Mouse (Mus musculus) lung, embryonic 16.5 days (tissue): ENCODE data around the gene Ubiad1. TPM values are rescaled to one million over a fixed set of nuclear protein-coding genes. Genes with fewer than 3 reads are reported as not detected.

ENCODE experiments used
- ATAC-seq: fragments of 200-750 bp; cut with Nextera tagmentation; 2 replicates; pipeline ENCODE4 v1.8.0; 2017; ENCODE audit warnings: low read depth, mild to moderate bottlenecking, moderate library complexity
- H3K27ac ChIP-seq: fragments of 300-500 bp; sonication (generic); 2 replicates; pipeline ENCODE4 v1.5.1; 2014; ENCODE audit warnings: mild to moderate bottlenecking, control low read depth, low read length
- H3K27me3 ChIP-seq: fragments of 300-500 bp; sonication (generic); 2 replicates; pipeline ENCODE4 v1.6.1; 2014; ENCODE audit warnings: low read depth, low read length, mixed read lengths; ENCODE audit not compliant: control insufficient read depth, insufficient read depth
- H3K36me3 ChIP-seq: fragments of 300-500 bp; sonication (generic); 2 replicates; pipeline ENCODE4 v1.6.1; 2014; ENCODE audit warnings: low read length; ENCODE audit not compliant: control insufficient read depth, insufficient read depth
- H3K4me1 ChIP-seq: fragments of 300-500 bp; sonication (generic); replicated peaks from 2 replicates; pipeline ENCODE4 v1.6.1; 2014; ENCODE audit warnings: low read length, mixed read lengths; ENCODE audit not compliant: control insufficient read depth, insufficient read depth
- H3K4me2 ChIP-seq: fragments of 300-500 bp; sonication (generic); 2 replicates; pipeline ENCODE4 v1.6.1; 2014; ENCODE audit warnings: low read depth, low read length, control low read depth
- H3K4me3 ChIP-seq: fragments of 300-500 bp; sonication (generic); 2 replicates; pipeline ENCODE4 v1.5.1; 2014; ENCODE audit warnings: mild to moderate bottlenecking, low read length, control low read depth
- H3K9ac ChIP-seq: fragments of 300-500 bp; sonication (generic); 2 replicates; pipeline ENCODE4 v1.6.1; 2014; ENCODE audit warnings: low read length, control low read depth
- H3K9me3 ChIP-seq: fragments of 300-500 bp; sonication (generic); 2 replicates; pipeline ENCODE4 v1.6.1; 2016; ENCODE audit warnings: low read length; ENCODE audit not compliant: control insufficient read depth
- WGBS: fragments of 180-500 bp; shearing (Covaris S2); extraction: QIAGEN DNeasy Blood & Tissue Kit; methylation state at CpG from one replicate; pipeline ENCODE4 v1.1.7; 2014; 5-methylcytosine and 5-hydroxymethylcytosine counted together
- polyA plus RNA-seq: library from polyadenylated mRNA; unstranded; fragments of >200 nt; fragmentation: Nextera tagmentation; extraction: Ambion mirVana; gene quantifications from 2 replicates; pipeline ENCODE4 v1.2.1, GENCODE M21; 2015

Gene Ubiad1
- polyA plus RNA-seq, 1 experiment from 2014 or later: 24.0 TPM

GRCm38 (mm10) chr4:148434554-148434953, 10.0 kb downstream of the Ubiad1 start:
- Histone ChIP-seq H3K9ac (no peak overlapping the region), H3K27ac (no peak overlapping the region), H3K4me1 (no peaks in the 10 kb centered on the region), H3K27me3 (no peaks in the 10 kb centered on the region), H3K4me2 (no peak overlapping the region), H3K36me3 (peaks cover 5% of the 10 kb centered on the region; the same call in 1 of the 2 replicates), H3K9me3 (no peaks in the 10 kb centered on the region), H3K4me3 (no peak overlapping the region)
- ATAC-seq: no peak
- 85% methylated on average over 4 of the region's 4 CpGs for WGBS

GRCm38 (mm10) chr4:148433813-148434212, 10.8 kb downstream of the Ubiad1 start:
- no peak overlapping the region for H3K27ac ChIP-seq
- ATAC-seq: no peak
- H3K4me1 ChIP-seq: no peaks in the 10 kb centered on the region
- no peak overlapping the region for H3K4me3 ChIP-seq
- H3K9me3 ChIP-seq: no peaks in the 10 kb centered on the region
- no peaks in the 10 kb centered on the region for H3K27me3 ChIP-seq
- peaks cover 5% of the 10 kb centered on the region; the same call in 1 of the 2 replicates for H3K36me3 ChIP-seq
- H3K9ac ChIP-seq: no peak overlapping the region
- no peak overlapping the region for H3K4me2 ChIP-seq
- WGBS: 66% methylated on average over 5 of the region's 5 CpGs

GRCm38 (mm10) chr4:148433336-148433735, 11.2 kb downstream of the Ubiad1 start:
- H3K27ac ChIP-seq: no peak overlapping the region
- ATAC-seq: no peak
- H3K4me3 ChIP-seq: no peak overlapping the region
- no peak overlapping the region for H3K4me2 ChIP-seq
- WGBS: 63% methylated on average over 18 of the region's 18 CpGs
- no peak overlapping the region for H3K9ac ChIP-seq
- H3K27me3 ChIP-seq: no peaks in the 10 kb centered on the region
- H3K4me1 ChIP-seq: no peaks in the 10 kb centered on the region
- no peaks in the 10 kb centered on the region for H3K9me3 ChIP-seq
- peaks cover 5% of the 10 kb centered on the region; the same call in 1 of the 2 replicates for H3K36me3 ChIP-seq

GRCm38 (mm10) chr4:148432488-148432887, 12.1 kb downstream of the Ubiad1 start:
- Histone ChIP-seq H3K4me2 (no peak overlapping the region), H3K4me1 (no peaks in the 10 kb centered on the region), H3K36me3 (peaks cover 5% of the 10 kb centered on the region; the same call in 1 of the 2 replicates), H3K9me3 (no peaks in the 10 kb centered on the region), H3K4me3 (no peak overlapping the region), H3K9ac (no peak overlapping the region), H3K27me3 (no peaks in the 10 kb centered on the region), H3K27ac (no peak overlapping the region)
- no peak for ATAC-seq
- WGBS: 84% methylated on average over 4 of the region's 4 CpGs

- Histone ChIP-seq H3K4me2 (no peak overlapping the region), H3K4me1 (no peaks in the 10 kb centered on the region), H3K27ac (no peak overlapping the region), H3K27me3 (no peaks in the 10 kb centered on the region), H3K9me3 (no peaks in the 10 kb centered on the region), H3K36me3 (0 out of 2 replicates have a peak, but pooled peaks cover 2% of the 10 kb centered on the region), H3K4me3 (no peak overlapping the region), H3K9ac (no peak overlapping the region)
- no peak for ATAC-seq
- 77% methylated on average over 11 of the region's 11 CpGs for WGBS
These were observed 13.6 kb downstream of the Ubiad1 start for GRCm38 (mm10) chr4:148430880-148431519.

GRCm38 (mm10) chr4:148429686-148430085, 14.9 kb downstream of the Ubiad1 start:
- Histone ChIP-seq H3K4me3 (no peak overlapping the region), H3K9me3 (no peaks in the 10 kb centered on the region), H3K4me2 (no peak overlapping the region), H3K4me1 (no peaks in the 10 kb centered on the region), H3K9ac (no peak overlapping the region), H3K27ac (no peak overlapping the region), H3K27me3 (no peaks in the 10 kb centered on the region), H3K36me3 (0 out of 2 replicates have a peak, but pooled peaks cover 2% of the 10 kb centered on the region)
- no peak; the same call in 1 of the 2 replicates for ATAC-seq
- 23% methylated on average over 6 of the region's 6 CpGs for WGBS

GRCm38 (mm10) chr4:148429121-148429520, 15.4 kb downstream of the Ubiad1 start:
- Histone ChIP-seq H3K9ac (no peak overlapping the region), H3K4me3 (no peak overlapping the region), H3K27me3 (no peaks in the 10 kb centered on the region), H3K9me3 (no peaks in the 10 kb centered on the region), H3K4me1 (no peaks in the 10 kb centered on the region), H3K36me3 (0 out of 2 replicates have a peak, but pooled peaks cover 2% of the 10 kb centered on the region), H3K27ac (no peak overlapping the region), H3K4me2 (no peak overlapping the region)
- WGBS: 83% methylated on average over 11 of the region's 11 CpGs
- no peak for ATAC-seq

GRCm38 (mm10) chr4:148428544-148428943, 16.0 kb downstream of the Ubiad1 start:
- no peaks in the 10 kb centered on the region for H3K4me1 ChIP-seq
- no peak overlapping the region for H3K27ac ChIP-seq
- H3K4me2 ChIP-seq: no peak overlapping the region
- 78% methylated on average over 5 of the region's 5 CpGs for WGBS
- no peaks in the 10 kb centered on the region for H3K9me3 ChIP-seq
- H3K36me3 ChIP-seq: no peaks in the 10 kb centered on the region
- no peak overlapping the region for H3K4me3 ChIP-seq
- no peaks in the 10 kb centered on the region for H3K27me3 ChIP-seq
- H3K9ac ChIP-seq: no peak overlapping the region
- ATAC-seq: no peak

- Histone ChIP-seq H3K36me3 (no peaks in the 10 kb centered on the region), H3K4me1 (no peaks in the 10 kb centered on the region), H3K27me3 (no peaks in the 10 kb centered on the region), H3K27ac (no peak overlapping the region), H3K4me2 (no peak overlapping the region), H3K9ac (no peak overlapping the region), H3K4me3 (no peak overlapping the region), H3K9me3 (no peaks in the 10 kb centered on the region)
- ATAC-seq: no peak; the same call in 1 of the 2 replicates
- WGBS: 71% methylated on average over 10 of the region's 10 CpGs
These were observed 17.4 kb downstream of the Ubiad1 start for GRCm38 (mm10) chr4:148426950-148427850.
